Mouse (Mus musculus) midbrain, embryonic 16.5 days (tissue): ENCODE measurements around the gene Dtnb. TPM values are rescaled to one million over a fixed set of nuclear protein-coding genes. Genes with fewer than 3 reads are reported as not detected.

ENCODE experiments used
- ATAC-seq: fragments of 200-750 bp; cut with Nextera tagmentation; 2 replicates; pipeline ENCODE4 v1.8.0; 2017; ENCODE audit warnings: moderate TSS enrichment
- H3K27ac ChIP-seq: fragments of 300-500 bp; sonication (generic); 2 replicates; pipeline ENCODE4 v1.5.1; 2014; ENCODE audit warnings: mild to moderate bottlenecking, low read length, mixed read lengths
- H3K27me3 ChIP-seq: fragments of 300-500 bp; sonication (generic); 2 replicates; pipeline ENCODE4 v1.6.1; 2014; ENCODE audit warnings: low read depth, low read length, mixed read lengths; ENCODE audit not compliant: control insufficient read depth, insufficient read depth
- H3K36me3 ChIP-seq: fragments of 300-500 bp; sonication (generic); 2 replicates; pipeline ENCODE4 v1.6.1; 2014; ENCODE audit warnings: mild to moderate bottlenecking, low read length, moderate library complexity, mixed read lengths; ENCODE audit not compliant: control insufficient read depth, insufficient read depth
- H3K4me1 ChIP-seq: fragments of 300-500 bp; sonication (generic); 2 replicates; pipeline ENCODE4 v1.6.1; 2014; ENCODE audit warnings: mild to moderate bottlenecking, low read length, mixed read lengths; ENCODE audit not compliant: control insufficient read depth, insufficient read depth
- H3K4me2 ChIP-seq: fragments of 300-500 bp; sonication (generic); 2 replicates; pipeline ENCODE4 v1.6.1; 2014; ENCODE audit warnings: mild to moderate bottlenecking, low read length, mixed read lengths
- H3K4me3 ChIP-seq: fragments of 300-500 bp; sonication (generic); 2 replicates; pipeline ENCODE4 v1.5.1; 2014; ENCODE audit warnings: low read depth, mild to moderate bottlenecking, low read length, moderate library complexity, mixed read lengths
- H3K9ac ChIP-seq: fragments of 300-500 bp; sonication (generic); 2 replicates; pipeline ENCODE4 v1.6.1; 2014; ENCODE audit warnings: low read depth, low read length, mixed read lengths
- H3K9me3 ChIP-seq: fragments of 300-500 bp; sonication (generic); replicated peaks from 2 replicates; pipeline ENCODE4 v1.6.1; 2014; ENCODE audit warnings: mild to moderate bottlenecking, low read length, mixed read lengths; ENCODE audit not compliant: control insufficient read depth, poor library complexity, severe bottlenecking
- WGBS: fragments of 180-500 bp; shearing (Covaris S2); extraction: QIAGEN DNeasy Blood & Tissue Kit; methylation state at CpG from one replicate; pipeline ENCODE4 v1.1.7; 2014; 5-methylcytosine and 5-hydroxymethylcytosine counted together
- polyA plus RNA-seq: library from polyadenylated mRNA; unstranded; fragments of >200 nt; fragmentation: Nextera tagmentation; extraction: Ambion mirVana; gene quantifications from 2 replicates; pipeline ENCODE4 v1.2.1, GENCODE M21; 2015

The Dtnb gene
- polyA plus RNA-seq, 1 experiment from 2014 or later = 50.4 TPM

- Histone ChIP-seq H3K27ac (peak overlapping the region; percentile 92), H3K9me3 (no peaks in the 10 kb centered on the region), H3K9ac (peak overlapping the region; percentile 91), H3K4me2 (peak overlapping the region; percentile 80), H3K4me1 (peaks cover 29% of the 10 kb centered on the region), H3K36me3 (no peaks in the 10 kb centered on the region), H3K4me3 (peak overlapping the region; percentile 87), H3K27me3 (no peaks in the 10 kb centered on the region)
- under 1% methylated on average over 25 of the region's 41 CpGs for WGBS
- ATAC-seq = peak; percentile 83
Measured at GRCm38 (mm10) chr12:3806271-3806684, 234.1 kb downstream of the Dtnb start.

GRCm38 (mm10) chr12:3806703-3807547, 234.7 kb downstream of the Dtnb start:
- H3K9me3 ChIP-seq = no peaks in the 10 kb centered on the region
- H3K9ac ChIP-seq = peak overlapping the region; percentile 91
- WGBS = 2% methylated on average over 25 of the region's 141 CpGs
- peaks cover 36% of the 10 kb centered on the region for H3K4me1 ChIP-seq
- ATAC-seq = peak; percentile 50
- no peaks in the 10 kb centered on the region for H3K27me3 ChIP-seq
- H3K4me3 ChIP-seq = peak overlapping the region; percentile 87
- peak overlapping the region; percentile 92 for H3K27ac ChIP-seq
- H3K36me3 ChIP-seq = no peaks in the 10 kb centered on the region
- peak overlapping the region; percentile 80 for H3K4me2 ChIP-seq

- Histone ChIP-seq H3K27me3 (no peaks in the 10 kb centered on the region), H3K27ac (peak overlapping the region; percentile 92), H3K9me3 (no peaks in the 10 kb centered on the region), H3K36me3 (no peaks in the 10 kb centered on the region), H3K4me3 (peak overlapping the region; percentile 87), H3K4me1 (peaks cover 42% of the 10 kb centered on the region), H3K4me2 (peak overlapping the region; percentile 80), H3K9ac (peak overlapping the region; percentile 91)
- 1% methylated on average over 40 of the region's 105 CpGs for WGBS
- ATAC-seq = peak; percentile 36
Measured at GRCm38 (mm10) chr12:3807548-3808395, 235.6 kb downstream of the Dtnb start.

- ATAC-seq = peak; percentile 9
- Histone ChIP-seq H3K27me3 (no peaks in the 10 kb centered on the region), H3K36me3 (no peaks in the 10 kb centered on the region), H3K4me2 (peak overlapping the region; percentile 80), H3K27ac (peak overlapping the region; percentile 92), H3K9ac (peak overlapping the region; percentile 91), H3K4me3 (peak overlapping the region; percentile 87), H3K9me3 (no peaks in the 10 kb centered on the region), H3K4me1 (peaks cover 42% of the 10 kb centered on the region)
- WGBS = 6% methylated on average over 10 of the region's 10 CpGs
Measured at GRCm38 (mm10) chr12:3808396-3808981, 236.3 kb downstream of the Dtnb start.

- H3K27ac ChIP-seq = no peak overlapping the region
- peak overlapping the region; percentile 1; the same call in 1 of the 2 replicates for H3K4me2 ChIP-seq
- H3K9me3 ChIP-seq = no peaks in the 10 kb centered on the region
Measured at GRCm38 (mm10) chr12:3809520-3810180, 237.5 kb downstream of the Dtnb start.

GRCm38 (mm10) chr12:3810455-3810854, 238.3 kb downstream of the Dtnb start:
- 43% methylated on average over 4 of the region's 4 CpGs for WGBS
- H3K27ac ChIP-seq = no peak overlapping the region
- no peak for ATAC-seq
- H3K9me3 ChIP-seq = no peaks in the 10 kb centered on the region
- no peak overlapping the region for H3K9ac ChIP-seq
- H3K36me3 ChIP-seq = no peaks in the 10 kb centered on the region
- H3K4me3 ChIP-seq = no peak overlapping the region
- H3K27me3 ChIP-seq = no peaks in the 10 kb centered on the region
- H3K4me1 ChIP-seq = peaks cover 42% of the 10 kb centered on the region
- no peak overlapping the region; the same call in 1 of the 2 replicates for H3K4me2 ChIP-seq

More at GRCm38 (mm10) chr12:3809520-3810180, 237.5 kb downstream of the Dtnb start:
- peaks cover 42% of the 10 kb centered on the region for H3K4me1 ChIP-seq
- no peak overlapping the region for H3K4me3 ChIP-seq
- 83% methylated on average over 7 of the region's 7 CpGs for WGBS
- ATAC-seq = no peak
- no peak overlapping the region for H3K9ac ChIP-seq
- no peaks in the 10 kb centered on the region for H3K36me3 ChIP-seq
- H3K27me3 ChIP-seq = no peaks in the 10 kb centered on the region

- H3K4me1 ChIP-seq = peaks cover 39% of the 10 kb centered on the region
- no peaks in the 10 kb centered on the region for H3K9me3 ChIP-seq
- no peaks in the 10 kb centered on the region for H3K27me3 ChIP-seq
- no peaks in the 10 kb centered on the region for H3K36me3 ChIP-seq
- peak overlapping the region; percentile 3; the same call in 1 of the 2 replicates for H3K4me2 ChIP-seq
- H3K27ac ChIP-seq = no peak overlapping the region
- 37% methylated on average over 5 of the region's 5 CpGs for WGBS
- ATAC-seq = no peak
- H3K9ac ChIP-seq = no peak overlapping the region
- no peak overlapping the region for H3K4me3 ChIP-seq
Measured at GRCm38 (mm10) chr12:3811596-3811995, 239.4 kb downstream of the Dtnb start.

GRCm38 (mm10) chr12:3812251-3812650, 240.1 kb downstream of the Dtnb start:
- H3K4me3 ChIP-seq = no peak overlapping the region
- H3K9me3 ChIP-seq = no peaks in the 10 kb centered on the region
- no peak overlapping the region for H3K4me2 ChIP-seq
- H3K27me3 ChIP-seq = no peaks in the 10 kb centered on the region
- no peaks in the 10 kb centered on the region for H3K36me3 ChIP-seq
- no peak overlapping the region for H3K9ac ChIP-seq
- ATAC-seq = no peak
- 58% methylated on average over 6 of the region's 6 CpGs for WGBS
- peaks cover 44% of the 10 kb centered on the region for H3K4me1 ChIP-seq
- no peak overlapping the region for H3K27ac ChIP-seq
